Mouse (Mus musculus): ENCODE results near the gene Usp12.

The Usp12 gene

GRCm38 (mm10) chr5:146794853-146795252 is at the start of gene Usp12:
Gene Usp12 (minus strand): TSS chr5:146795006.
- DNase-seq: peak; percentile 99

GRCm38 (mm10) chr5:146844301-146844941 is 49.6 kb upstream of the Usp12 start:
- no peak for DNase-seq

- no peak for DNase-seq
These were observed 47.2 kb upstream of the Usp12 start for GRCm38 (mm10) chr5:146841996-146842395.

- DNase-seq: no peak
These were observed 46.5 kb upstream of the Usp12 start for GRCm38 (mm10) chr5:146841301-146841700.

GRCm38 (mm10) chr5:146840422-146840821 is 45.6 kb upstream of the Usp12 start:
- no peak for DNase-seq

GRCm38 (mm10) chr5:146839760-146840159 is 45.0 kb upstream of the Usp12 start:
- DNase-seq: no peak

- no peak for DNase-seq
These were observed 44.2 kb upstream of the Usp12 start for GRCm38 (mm10) chr5:146838836-146839648.

- DNase-seq: no peak
These were observed 43.3 kb upstream of the Usp12 start for GRCm38 (mm10) chr5:146837967-146838720.

- no peak for DNase-seq
These were observed 40.2 kb upstream of the Usp12 start for GRCm38 (mm10) chr5:146834959-146835358.

- no peak for DNase-seq
These were observed 38.9 kb upstream of the Usp12 start for GRCm38 (mm10) chr5:146833673-146834201.

- DNase-seq: peak; percentile 92
These were observed 38.1 kb upstream of the Usp12 start, which contains the start of gene Rpl21 for GRCm38 (mm10) chr5:146832769-146833448. Gene Rpl21 (plus strand): TSS chr5:146832890.

GRCm38 (mm10) chr5:146832435-146832768 is 37.6 kb upstream of the Usp12 start:
- DNase-seq: no peak

GRCm38 (mm10) chr5:146829528-146829927 is 34.7 kb upstream of the Usp12 start:
- no peak for DNase-seq

- no peak for DNase-seq
These were observed 28.2 kb upstream of the Usp12 start for GRCm38 (mm10) chr5:146823005-146823404.

GRCm38 (mm10) chr5:146818906-146819623 is 24.3 kb upstream of the Usp12 start:
- DNase-seq: no peak

- DNase-seq: no peak
These were observed 22.8 kb upstream of the Usp12 start for GRCm38 (mm10) chr5:146817583-146817982.

GRCm38 (mm10) chr5:146815394-146815793 is 20.6 kb upstream of the Usp12 start:
- no peak for DNase-seq

GRCm38 (mm10) chr5:146813421-146813820 is 18.6 kb upstream of the Usp12 start:
- DNase-seq: no peak

- DNase-seq: no peak
These were observed 18.1 kb upstream of the Usp12 start for GRCm38 (mm10) chr5:146812866-146813265.

GRCm38 (mm10) chr5:146809951-146810350 is 15.1 kb upstream of the Usp12 start:
- no peak for DNase-seq

- no peak for DNase-seq
These were observed 11.2 kb upstream of the Usp12 start for GRCm38 (mm10) chr5:146806004-146806430.

GRCm38 (mm10) chr5:146798031-146798430 is 3.2 kb upstream of the Usp12 start:
- no peak for DNase-seq
